Mouse (Mus musculus): ENCODE measurements around the gene Coasy.

Gene Coasy

DNA sequence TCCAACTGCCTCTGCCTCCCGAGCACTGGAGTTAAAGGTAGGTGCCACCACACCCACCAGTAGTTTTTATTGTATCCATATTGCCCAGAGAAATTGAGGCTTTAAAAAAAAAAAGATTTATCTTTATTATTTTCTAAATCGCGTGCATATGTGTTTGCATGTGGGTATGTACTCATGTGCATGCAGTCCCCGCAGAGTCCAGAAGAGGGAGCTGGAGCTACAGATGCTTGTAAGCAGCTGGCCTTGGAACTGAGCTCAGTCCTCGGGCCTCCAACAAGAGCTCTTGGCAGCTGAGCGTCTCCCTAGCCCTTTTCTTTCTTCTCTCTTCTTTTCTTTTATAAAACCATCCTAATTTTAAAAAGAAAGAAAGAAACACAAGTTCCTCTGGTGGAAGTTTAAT lies 49.3 kb downstream of the Coasy start:
- peak in 1 of 2 experiments; percentile 54 for DNase-seq (ENCODE audit: low spot score in 2 of 2)

DNA sequence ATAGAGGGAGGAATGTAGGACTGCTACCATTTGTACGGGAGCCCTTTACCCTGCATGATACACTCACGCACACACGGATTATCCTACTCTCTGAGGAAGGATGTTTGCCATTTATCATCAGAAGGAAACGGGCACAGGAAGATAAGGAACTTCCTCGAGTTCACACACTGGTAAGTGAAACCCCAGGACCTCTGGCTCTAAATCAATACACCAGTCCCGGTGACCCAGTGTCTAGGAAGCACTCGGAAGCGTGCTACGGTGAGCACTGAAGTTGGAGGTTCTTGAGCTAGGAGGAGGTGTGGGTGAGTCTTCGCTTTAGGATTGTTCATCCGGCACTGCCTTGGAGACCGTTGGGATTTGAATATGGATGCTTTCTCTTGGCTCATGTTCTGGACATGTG lies 50.7 kb downstream of the Coasy start:
- no peak for DNase-seq (ENCODE audit: low spot score in 2 of 2)

DNA sequence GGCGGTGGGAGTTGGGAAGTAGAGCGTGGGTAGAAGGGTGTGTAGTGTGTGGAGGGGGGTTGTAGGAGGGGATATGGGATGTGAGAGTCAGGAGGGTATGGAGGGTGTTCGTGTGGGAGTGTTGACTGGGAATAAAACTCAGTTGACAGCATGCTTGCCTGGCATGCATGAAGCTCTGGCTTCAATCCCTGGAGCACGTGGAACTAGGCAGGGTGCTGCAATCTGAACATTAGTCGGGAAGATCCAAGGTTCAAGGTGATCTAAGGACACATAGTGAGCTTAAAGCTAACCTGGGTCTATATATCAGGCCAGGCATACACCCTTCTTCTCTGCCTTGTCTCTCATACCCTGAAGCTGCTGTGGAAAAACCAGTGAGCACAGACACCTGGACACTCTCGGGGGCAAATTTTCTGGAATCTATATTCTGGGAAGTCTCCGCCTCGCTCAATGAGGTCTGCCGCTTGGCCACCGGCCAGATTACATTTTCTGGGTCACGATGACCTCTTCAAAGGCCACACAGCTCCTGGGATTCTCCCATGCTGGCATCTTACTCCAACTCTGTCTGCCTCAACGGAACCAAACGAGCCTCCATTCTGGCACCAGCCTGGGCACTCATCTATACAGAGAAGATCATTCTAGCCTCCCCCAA lies 52.0 kb downstream of the Coasy start:
- no peak for DNase-seq (ENCODE audit: low spot score in 2 of 2)

Data from spleen, postnatal 10 days (tissue).